Mouse (Mus musculus): ENCODE measurements around the gene Upp2. TPM values are rescaled to one million over a fixed set of nuclear protein-coding genes. Genes with fewer than 3 reads are reported as not detected.

Upp2 gene
- total RNA-seq, 2 experiments from 2014 or later, result not detected

DNA sequence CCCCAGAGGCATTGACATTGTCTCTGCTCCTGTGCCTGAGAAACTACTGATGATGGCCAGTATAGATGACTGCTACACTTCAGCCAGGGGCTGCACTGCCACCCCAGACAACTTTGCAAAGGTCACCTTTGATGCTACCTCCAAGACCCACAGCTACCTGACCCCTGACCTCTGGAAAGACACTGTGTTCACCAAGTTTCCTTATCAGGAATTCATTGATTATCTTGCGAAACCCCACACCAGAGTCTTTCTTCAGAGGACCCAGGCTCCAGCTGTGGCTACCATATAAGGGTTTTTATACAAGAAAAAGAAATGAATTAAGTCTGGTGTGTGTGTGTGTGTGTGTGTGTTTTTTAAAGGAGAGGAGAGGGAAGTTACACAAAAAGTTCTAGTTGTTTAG lies 174.1 kb downstream of the Upp2 start:
- no peak for ATAC-seq (replicated peaks; ENCODE audit: low FRiP score, poor library complexity, severe bottlenecking)

DNA sequence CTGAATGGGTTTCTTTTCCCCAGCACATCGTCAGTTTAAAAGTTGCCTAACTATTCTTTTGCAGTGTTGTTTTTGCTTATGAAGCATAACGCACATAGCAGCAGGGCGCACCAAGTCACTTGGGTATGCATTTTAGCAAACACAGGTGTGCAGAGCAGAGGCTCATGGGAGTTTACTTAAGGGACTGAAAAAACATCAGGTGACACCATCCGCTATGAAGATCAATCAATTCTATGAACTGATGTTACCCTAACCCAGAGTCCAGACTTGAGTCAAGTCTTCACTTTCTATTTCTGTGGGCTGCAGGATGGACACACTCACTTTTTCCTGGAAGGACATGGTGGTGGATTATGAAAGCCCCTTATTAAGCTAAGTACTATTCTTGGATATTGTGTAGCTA lies 174.9 kb downstream of the Upp2 start:
- ATAC-seq (replicated peaks; ENCODE audit: low FRiP score, poor library complexity, severe bottlenecking), result no peak

DNA sequence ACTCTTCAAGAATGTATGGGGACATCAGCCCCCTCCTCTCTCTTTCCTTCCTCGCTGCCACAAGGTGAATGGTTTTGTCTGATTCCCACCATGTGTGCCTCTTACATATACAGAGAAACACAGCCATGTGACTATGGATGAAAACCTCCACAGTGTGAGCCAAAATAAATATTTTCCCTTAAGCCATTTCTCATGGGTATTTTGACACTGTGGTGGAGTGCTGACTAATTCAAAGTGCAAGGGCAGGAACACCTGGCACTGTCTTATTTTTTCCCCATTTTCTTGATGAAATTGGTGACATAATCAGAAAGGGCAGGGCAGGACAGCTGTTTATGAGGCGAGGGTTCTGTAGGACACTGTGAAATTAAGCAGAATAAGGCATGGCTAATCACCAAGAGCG lies 176.3 kb downstream of the Upp2 start:
- no peak for ATAC-seq (replicated peaks; ENCODE audit: low FRiP score, poor library complexity, severe bottlenecking)

DNA sequence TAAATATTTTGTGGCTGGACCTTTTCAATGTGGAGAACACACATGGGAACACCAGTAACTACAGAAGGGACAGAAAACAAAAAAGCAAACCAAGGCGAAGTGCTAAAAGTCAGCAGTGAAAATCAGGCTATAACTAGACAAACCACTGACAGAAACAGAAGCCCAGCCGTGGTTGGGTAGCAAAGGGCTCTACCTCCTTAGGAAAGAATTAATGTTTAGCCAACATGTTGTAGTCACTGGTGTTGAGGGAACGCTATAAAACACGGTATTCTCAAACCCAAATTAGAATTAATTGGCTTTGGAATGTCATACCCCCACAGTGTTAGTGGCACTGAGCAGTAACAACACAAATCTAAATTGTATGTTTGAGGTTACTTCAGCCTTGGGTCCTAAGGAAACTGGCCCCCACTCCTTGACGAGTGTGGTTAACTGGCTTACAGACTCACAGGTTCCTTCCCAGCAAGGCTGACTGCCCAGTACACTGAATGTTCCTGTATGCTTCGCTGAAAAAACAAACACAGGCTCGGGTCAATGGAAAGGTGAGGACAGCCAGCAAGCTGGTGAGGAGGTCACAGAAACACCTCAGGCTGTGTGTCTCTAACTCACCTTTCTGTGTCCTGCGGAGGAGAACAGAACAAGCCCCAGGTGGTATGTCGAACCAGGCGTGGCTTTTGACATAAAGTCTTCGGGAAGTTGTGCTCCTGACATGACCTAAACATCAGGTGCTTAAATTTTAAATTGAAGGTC lies 180.6 kb downstream of the Upp2 start:
- no peak for ATAC-seq (replicated peaks; ENCODE audit: low FRiP score, poor library complexity, severe bottlenecking)

DNA sequence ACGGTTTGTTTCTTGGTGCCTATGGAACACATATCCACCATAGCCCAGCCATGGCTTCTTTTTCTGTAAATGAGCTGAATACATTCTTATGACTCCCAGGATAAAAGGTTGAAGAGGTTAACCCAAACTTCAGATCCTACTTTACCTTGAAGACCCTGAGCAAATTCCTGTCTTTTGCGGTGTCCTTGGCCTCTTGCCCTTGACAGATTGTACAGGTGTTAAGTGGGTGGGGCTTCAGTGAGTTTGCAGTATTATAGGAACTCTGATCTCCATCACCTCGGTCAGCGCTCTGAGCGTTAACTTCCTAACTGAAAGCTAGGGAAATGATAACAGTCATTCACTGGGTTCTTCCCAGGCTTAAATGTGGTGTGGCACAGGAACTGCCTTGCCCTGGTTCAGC lies 181.2 kb downstream of the Upp2 start:
- no peak for ATAC-seq (replicated peaks; ENCODE audit: low FRiP score, poor library complexity, severe bottlenecking)

DNA sequence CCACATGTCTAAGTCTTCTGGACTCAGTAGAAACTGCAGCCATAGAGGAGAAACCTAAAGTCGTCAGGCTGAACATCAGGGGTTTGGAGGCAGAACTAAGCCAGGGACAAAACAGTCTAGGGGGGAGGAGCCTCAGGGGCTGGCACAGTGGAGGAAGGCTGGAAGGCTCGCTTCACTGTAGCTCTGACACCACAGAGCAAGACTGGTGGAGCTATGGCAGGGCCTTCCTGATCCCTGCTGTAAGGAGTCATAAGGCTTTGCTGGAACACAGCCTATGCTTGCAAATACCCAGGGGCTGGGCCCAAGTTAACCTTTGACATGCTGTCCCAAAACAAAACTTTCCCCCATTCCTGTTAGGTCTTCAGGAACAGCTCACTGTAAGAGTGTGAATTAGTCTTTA lies 185.8 kb downstream of the Upp2 start:
- ATAC-seq (replicated peaks; ENCODE audit: low FRiP score, poor library complexity, severe bottlenecking), result no peak

DNA sequence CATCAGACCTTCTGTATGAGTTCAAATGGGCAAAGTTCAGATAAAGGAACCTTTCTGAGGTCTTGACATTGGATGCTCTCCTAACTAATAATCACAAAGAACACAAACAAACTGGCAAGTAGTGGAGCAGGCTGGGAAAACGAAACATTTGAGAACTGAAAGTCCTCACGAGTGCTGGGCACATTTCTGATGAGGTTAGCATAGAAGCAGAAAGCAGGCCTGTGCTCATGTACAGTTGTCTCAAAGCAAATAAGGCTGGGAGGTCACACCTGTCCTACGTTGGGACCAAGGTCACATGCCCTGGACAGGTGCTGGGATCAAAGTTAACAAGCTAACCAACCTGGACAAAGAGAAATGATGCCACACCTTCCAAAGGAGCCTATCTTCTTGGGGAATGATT lies 187.6 kb downstream of the Upp2 start:
- no peak for ATAC-seq (replicated peaks; ENCODE audit: low FRiP score, poor library complexity, severe bottlenecking)

DNA sequence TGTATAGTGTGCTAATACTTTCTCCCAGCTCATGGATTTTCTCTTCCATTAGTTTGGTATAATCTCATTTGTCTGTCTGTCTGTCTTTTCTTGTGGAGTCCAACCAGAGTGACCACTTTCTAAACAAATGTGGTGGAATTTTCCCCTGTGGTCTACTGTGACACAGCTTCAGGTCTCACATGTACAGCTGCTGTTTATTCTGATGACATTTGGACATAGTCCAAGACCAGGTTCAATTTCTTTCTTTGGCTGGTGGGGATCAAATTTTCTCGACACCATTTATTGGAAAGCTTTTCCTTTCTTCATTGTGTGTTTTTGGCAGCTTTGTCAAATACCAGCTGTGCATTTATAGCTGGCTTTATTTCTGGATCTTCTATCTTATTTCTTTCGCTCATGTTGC lies 191.0 kb downstream of the Upp2 start:
- ATAC-seq (replicated peaks; ENCODE audit: low FRiP score, poor library complexity, severe bottlenecking), result no peak

DNA sequence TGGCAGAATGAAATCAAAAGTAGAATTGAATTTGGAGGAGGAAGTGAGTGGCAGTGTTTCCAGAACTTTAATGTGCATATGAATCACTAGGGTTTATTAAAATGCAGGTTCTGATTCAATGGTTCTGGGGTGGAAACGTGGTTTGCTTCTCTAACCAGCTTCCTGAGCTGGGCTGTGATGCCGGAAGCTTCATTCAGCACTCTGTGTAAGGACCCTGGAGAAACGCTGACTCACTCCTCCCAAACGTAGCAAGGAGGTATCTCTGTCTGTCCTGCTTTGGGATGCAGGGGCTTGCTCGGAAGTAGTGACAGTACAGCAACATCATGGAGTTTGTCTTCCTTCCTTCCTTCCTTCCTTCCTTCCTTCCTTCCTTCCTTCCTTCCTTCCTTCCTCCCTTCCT lies 192.6 kb downstream of the Upp2 start:
- ATAC-seq (replicated peaks; ENCODE audit: low FRiP score, poor library complexity, severe bottlenecking), result no peak

DNA sequence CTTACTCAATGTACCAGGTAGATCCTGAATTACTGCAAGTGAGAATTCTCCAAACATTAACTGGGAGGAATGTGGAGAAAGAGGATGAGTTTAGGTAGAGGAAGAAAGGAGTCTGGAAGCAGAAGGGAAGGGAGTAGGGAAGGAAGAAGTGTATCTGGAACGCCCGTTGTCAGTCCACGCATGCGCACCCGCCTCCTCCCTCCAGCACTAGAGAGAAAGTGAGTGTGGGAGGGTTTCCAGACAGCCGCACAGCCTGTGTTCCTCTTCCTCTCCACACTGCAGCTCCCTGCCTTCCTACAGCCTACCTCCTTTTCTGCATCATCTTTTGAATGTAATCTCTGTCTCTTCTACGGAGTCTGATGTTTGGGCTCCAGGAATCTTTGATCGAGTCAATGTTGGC lies 198.0 kb downstream of the Upp2 start:
- no peak for ATAC-seq (replicated peaks; ENCODE audit: low FRiP score, poor library complexity, severe bottlenecking)

DNA sequence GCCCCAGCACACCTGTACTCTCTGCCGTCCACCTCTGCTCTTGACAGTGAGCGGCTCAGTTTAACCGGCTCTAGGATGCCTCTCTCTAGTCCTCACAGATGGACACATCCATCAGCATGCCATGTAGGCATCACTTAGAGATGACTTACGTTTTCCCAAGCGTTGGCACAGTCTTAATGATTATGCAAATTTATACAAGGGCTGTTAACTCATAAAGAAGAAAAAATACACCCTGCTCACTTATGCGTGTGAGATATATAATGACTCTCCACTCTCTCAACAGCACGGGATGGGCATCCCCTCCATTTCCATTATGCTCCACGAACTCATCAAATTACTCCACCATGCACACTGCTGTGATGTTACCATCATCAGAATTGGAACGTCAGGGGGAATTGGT lies 206.7 kb downstream of the Upp2 start:
- no peak for ATAC-seq (replicated peaks; ENCODE audit: low FRiP score, poor library complexity, severe bottlenecking)

DNA sequence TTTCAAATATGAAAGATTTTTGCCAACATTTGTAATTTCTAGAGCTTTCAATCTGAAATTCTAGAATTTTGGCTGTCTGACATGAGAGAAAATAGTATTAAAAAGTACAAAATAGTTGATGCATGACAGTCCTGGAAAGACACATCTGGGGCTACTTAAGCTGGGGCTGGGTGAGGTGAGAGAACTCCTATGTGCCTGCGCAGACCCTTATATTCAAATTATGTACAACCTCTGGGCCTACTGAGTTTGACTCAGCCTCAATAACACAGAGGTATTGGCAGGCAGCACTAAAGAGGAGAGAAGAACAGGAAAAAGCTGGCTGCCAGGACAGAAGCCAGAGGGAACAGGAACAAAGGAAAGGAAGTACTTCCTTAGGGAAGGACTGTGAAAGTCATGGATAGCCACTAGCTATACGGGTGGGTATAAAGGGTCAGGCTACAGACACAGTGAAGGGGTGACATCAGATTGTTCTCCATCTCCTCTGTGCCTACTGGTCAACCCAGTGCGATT lies 211.9 kb downstream of the Upp2 start:
- no peak for ATAC-seq (replicated peaks; ENCODE audit: low FRiP score, poor library complexity, severe bottlenecking)

DNA sequence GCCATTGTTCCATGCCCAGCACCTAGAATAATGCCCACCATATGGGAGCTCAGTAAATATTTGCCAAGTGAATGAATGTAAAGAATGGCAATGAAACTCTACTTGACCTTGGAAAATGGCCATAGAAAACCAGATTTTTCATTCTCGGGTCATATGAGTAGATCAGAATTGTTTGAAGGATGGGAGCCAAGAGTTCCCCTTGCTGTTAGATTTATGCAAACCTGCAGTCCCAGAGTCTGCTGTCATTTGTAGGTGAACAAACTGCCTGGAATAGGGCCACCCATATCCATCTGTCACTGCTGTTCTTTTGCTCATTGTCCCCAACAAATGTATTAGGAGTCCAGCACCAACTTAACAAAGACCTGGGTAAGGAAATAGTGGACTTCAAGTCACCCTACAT lies 216.4 kb downstream of the Upp2 start:
- ATAC-seq (replicated peaks; ENCODE audit: low FRiP score, poor library complexity, severe bottlenecking), result no peak

DNA sequence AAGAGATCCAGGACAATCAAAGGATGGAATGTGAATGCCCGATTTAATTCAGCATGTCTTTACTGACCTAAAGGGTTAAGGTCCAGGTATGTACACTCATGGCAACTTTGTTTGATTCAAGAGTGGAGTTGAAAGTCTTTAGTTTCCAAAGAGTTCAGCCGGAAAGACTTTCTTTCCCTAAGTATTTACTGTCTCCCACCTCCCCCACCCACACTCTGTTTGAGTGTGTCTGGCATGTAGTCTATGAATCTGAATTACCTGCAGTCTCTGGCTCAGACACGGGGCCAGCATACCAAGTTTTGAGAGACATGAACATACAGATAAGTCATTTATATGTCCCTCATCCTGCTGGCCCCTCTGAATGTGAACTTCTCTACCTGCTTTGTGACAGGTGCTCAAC lies 219.1 kb downstream of the Upp2 start:
- ATAC-seq (replicated peaks; ENCODE audit: low FRiP score, poor library complexity, severe bottlenecking), result no peak

DNA sequence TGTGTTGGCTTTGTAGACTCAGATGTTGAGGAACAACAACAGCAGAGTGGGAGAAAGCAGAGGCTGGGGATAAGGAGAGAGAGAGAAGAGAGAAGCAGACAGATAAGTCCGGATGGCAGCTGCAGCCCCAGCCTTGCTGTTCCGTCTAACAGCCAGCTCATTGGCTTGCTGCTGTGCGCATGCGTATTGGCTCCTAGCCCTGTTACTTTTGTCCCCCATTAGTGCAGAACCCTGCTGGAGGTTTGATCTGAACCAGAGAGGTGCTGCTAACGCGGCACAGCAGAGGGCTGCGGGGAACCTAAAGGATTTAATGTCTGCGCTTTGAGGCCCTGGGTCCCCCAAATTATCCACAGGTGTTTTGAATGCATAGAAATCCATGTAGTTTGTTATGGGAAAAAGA lies 219.6 kb downstream of the Upp2 start:
- ATAC-seq (replicated peaks; ENCODE audit: low FRiP score, poor library complexity, severe bottlenecking), result no peak

DNA sequence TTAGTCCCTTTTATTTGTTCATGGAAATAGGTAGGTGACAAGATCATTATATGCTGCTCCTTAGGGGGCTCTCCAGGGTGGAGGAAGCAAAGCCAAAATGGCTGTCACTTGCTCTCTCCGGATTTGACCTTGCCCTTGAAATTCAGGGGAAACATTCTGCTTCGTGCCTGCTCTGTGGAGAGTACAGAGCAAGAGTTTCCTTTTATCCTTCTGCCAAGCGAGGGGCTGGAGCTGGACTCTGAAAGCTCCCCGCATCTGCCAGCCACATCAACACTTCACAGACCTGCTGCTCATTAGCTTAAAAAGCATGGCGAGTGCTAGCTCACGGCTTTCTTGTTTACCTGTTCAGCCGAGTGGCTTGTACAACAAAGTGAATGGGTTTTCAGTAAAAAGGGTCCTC lies 220.3 kb downstream of the Upp2 start:
- ATAC-seq (replicated peaks; ENCODE audit: low FRiP score, poor library complexity, severe bottlenecking), result no peak

DNA sequence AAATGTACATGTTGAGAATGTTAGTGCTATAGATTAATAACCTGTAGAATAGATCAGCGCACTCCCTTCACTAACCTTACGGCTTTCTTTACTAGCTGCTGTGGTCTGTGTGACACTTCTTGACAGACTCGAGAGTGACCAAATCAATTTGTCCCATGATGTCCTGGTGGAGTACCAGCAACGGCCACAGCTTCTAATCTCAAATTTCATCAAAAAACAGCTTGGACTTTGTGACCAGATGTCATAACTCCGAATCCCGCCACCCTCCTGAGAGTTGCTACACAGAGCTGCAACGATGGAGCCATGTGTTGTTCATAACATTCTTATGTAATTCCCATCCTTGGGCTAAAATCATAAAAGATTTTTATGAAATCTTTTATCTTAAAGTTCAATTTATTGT lies 222.8 kb downstream of the Upp2 start:
- ATAC-seq (replicated peaks; ENCODE audit: low FRiP score, poor library complexity, severe bottlenecking), result no peak

DNA sequence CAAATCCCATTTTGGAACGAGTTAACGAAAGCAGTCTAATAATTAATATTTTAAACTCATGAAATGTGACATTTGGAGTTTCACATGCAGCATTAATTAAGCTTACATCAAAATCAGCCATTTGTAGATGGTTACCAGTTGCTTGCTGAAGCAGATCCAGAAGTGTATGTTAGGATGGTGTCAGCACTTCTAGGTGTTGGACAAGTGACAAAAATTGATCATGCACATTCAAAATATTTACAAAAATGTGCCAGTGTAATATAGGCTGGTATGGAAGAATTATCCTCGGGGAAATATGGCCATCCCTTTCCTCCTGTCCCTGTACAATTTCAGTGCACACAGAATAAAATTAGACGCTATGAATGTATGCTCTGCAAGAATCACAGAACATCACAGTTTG lies 223.3 kb downstream of the Upp2 start:
- ATAC-seq (replicated peaks; ENCODE audit: low FRiP score, poor library complexity, severe bottlenecking), result no peak

DNA sequence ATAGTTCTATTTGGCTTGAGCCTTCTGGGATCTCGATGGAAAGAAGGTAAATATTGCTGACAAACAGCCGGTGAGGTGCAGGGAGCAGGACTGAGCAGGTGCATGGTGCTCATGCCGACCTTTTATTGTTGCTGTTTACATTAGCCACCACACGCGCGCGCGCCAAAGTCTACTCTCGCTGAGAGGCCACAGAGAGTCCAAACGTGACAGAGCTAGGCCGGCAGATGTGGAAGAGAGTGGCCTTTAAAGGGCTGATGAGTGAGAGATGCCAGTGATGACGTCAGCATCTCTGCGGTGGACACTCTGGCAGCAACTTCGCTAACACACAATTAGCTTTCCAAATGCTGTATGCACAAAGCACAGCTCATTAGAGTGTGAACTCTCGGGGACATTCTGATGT lies 227.4 kb downstream of the Upp2 start:
- ATAC-seq (replicated peaks; ENCODE audit: low FRiP score, poor library complexity, severe bottlenecking), result no peak

DNA sequence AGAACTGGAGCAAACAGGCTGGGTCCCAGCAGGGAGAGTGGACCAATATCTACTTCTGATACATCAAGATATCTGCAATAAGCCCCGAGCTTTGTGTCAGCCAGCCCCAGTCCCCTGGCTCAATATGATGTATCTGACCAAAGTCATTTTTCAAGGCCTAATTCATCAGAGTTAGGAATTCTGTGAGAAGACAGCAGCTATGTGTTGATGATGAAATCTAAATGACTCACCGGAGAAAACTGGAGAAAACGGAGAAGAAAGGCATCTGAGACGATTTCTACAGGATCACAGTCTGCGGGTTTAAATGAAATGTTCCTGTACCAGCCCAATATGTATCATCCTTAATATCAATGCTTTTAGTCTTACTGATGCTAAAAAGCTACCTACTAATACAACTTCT lies 228.3 kb downstream of the Upp2 start:
- no peak for ATAC-seq (replicated peaks; ENCODE audit: low FRiP score, poor library complexity, severe bottlenecking)

DNA sequence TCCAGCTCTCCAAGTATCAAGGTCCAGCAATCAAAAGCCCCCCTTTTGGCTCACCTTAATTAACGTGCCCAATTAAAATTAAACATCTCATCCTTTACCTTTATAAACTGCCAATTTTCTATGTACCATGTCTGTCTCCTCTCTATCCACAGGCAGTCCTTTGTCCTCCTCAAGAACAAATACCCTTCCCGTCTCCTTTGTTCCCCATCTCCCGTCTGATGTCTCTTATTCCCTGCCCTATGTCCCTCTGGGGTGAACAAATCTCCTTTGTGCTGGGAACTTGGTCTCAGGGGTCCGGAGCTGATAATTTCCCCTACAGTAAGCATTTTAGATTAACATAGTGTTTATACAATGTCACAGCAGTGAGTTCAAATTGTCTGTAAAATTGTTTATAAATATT lies 230.4 kb downstream of the Upp2 start:
- ATAC-seq (replicated peaks; ENCODE audit: low FRiP score, poor library complexity, severe bottlenecking), result no peak

DNA sequence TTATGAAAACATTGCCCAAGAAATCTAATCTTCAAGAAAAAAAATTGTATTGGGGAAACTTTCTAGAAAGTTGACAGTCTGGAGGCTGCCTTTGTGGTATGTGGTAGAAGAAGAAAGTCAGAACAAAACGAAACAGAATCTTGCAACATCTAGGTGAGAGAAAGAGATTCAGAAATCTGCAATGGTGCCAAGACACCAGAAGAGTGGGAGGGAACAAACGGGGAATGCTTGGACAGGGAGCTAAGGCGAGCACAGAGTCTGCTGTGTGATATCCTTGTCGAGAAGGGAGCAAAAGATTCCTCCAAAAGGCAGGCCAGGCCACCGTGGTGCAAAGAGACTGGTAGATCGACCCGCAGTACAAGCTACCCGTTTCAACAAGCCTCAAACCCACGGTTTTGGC lies 232.0 kb downstream of the Upp2 start:
- no peak for ATAC-seq (replicated peaks; ENCODE audit: low FRiP score, poor library complexity, severe bottlenecking)
